Mouse (Mus musculus) bone marrow macrophage, adult 2 months (primary cell): ENCODE data around the gene Map1b. TPM values are rescaled to one million over a fixed set of nuclear protein-coding genes. Genes with fewer than 3 reads are reported as not detected.

Experiments used
- H3K27ac ChIP-seq: 2 replicates; pipeline ENCODE4 v1.5.1; 2012; ENCODE audit warnings: low read depth, low read length; ENCODE audit not compliant: insufficient read depth
- H3K4me1 ChIP-seq: 2 replicates; pipeline ENCODE4 v1.6.1; 2012; ENCODE audit warnings: low read length; ENCODE audit not compliant: control insufficient read depth, insufficient read depth
- H3K4me3 ChIP-seq: 2 replicates; pipeline ENCODE4 v1.5.1; 2012; ENCODE audit warnings: mild to moderate bottlenecking, low read length, moderate library complexity; ENCODE audit not compliant: insufficient read depth
- CTCF ChIP-seq: IDR thresholded peaks from 2 replicates; pipeline ENCODE4 v1.5.1; 2012; ENCODE audit warnings: low read depth, mild to moderate bottlenecking, low read length, moderate library complexity
- POLR2A ChIP-seq: IDR thresholded peaks from 2 replicates; pipeline ENCODE4 v1.6.1; 2012; ENCODE audit warnings: mild to moderate bottlenecking, low read depth, low read length, borderline replicate concordance
- polyA plus RNA-seq: library from polyadenylated mRNA; stranded (reverse); fragments of >200 nt; gene quantifications from 2 replicates; pipeline ENCODE4 v1.2.4, GENCODE M21; 2012; ENCODE audit not compliant: missing spikeins, insufficient read depth, insufficient read length

Gene Map1b
- polyA plus RNA-seq, 1 experiment, result 0.25 TPM

DNA sequence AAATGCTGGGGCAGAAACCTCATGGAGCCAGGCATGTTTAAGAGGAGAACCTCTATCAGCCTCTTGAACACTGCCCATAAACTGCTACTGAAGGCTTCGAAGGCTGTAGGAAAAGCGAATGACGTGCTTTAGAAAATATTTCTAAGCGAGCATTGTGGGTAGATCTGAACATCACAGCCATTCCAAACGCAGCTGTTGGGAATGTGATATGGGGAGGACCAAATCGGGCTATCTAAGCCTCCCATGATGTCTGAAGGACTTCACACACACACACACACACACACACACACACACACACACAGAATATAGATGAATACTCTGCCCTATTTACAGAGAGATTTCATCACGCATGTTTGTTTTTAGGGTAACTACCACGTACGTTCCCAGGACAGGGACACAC is 44.3 kb downstream of the Map1b start:
- no peak overlapping the region for H3K27ac ChIP-seq
- TF ChIP-seq CTCF (no peak), POLR2A (no peak)
- H3K4me3 ChIP-seq, result no peak overlapping the region
- H3K4me1 ChIP-seq, result no peaks in the 10 kb centered on the region

DNA sequence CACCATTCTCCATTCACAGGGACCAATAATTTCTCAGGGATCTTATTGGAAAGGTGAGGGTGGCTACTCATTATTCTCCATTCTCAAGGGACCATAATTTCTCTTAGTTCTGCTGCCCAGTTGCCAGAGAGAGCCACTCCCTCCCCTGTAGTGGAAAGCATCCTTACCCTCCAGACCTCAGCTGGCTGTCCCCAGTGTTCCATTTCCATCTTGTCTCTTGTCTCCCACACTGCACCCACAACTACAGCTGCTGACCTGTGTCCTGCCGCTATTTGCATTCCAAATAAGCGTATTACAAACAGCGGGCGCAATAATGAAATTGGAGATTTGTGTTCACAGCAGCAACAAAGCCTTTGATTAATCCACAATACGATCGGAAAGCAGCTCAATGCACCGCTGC is 46.3 kb downstream of the Map1b start:
- Histone ChIP-seq H3K27ac (no peak overlapping the region), H3K4me1 (no peaks in the 10 kb centered on the region)

GRCm38 (mm10) chr13:99468267-99468666 is 48.1 kb downstream of the Map1b start:
- TF ChIP-seq CTCF, result no peak
- TF ChIP-seq POLR2A, result no peak
- H3K27ac ChIP-seq, result no peak overlapping the region
- H3K4me3 ChIP-seq, result no peak overlapping the region
- H3K4me1 ChIP-seq, result no peaks in the 10 kb centered on the region

More for the DNA sequence above, 46.3 kb downstream of the Map1b start:
- TF ChIP-seq POLR2A (no peak), CTCF (no peak)
- H3K4me3 ChIP-seq, result no peak overlapping the region

GRCm38 (mm10) chr13:99466811-99467315 is 49.5 kb downstream of the Map1b start:
- H3K4me3 ChIP-seq, result no peak overlapping the region
- no peak overlapping the region for H3K27ac ChIP-seq
- no peak for TF ChIP-seq CTCF
- TF ChIP-seq POLR2A, result no peak
- no peaks in the 10 kb centered on the region for H3K4me1 ChIP-seq

- Histone ChIP-seq H3K4me3 (no peak overlapping the region), H3K27ac (no peak overlapping the region), H3K4me1 (no peaks in the 10 kb centered on the region)
- TF ChIP-seq POLR2A (no peak), CTCF (no peak)
Measured at GRCm38 (mm10) chr13:99466064-99466463, 50.3 kb downstream of the Map1b start.

DNA sequence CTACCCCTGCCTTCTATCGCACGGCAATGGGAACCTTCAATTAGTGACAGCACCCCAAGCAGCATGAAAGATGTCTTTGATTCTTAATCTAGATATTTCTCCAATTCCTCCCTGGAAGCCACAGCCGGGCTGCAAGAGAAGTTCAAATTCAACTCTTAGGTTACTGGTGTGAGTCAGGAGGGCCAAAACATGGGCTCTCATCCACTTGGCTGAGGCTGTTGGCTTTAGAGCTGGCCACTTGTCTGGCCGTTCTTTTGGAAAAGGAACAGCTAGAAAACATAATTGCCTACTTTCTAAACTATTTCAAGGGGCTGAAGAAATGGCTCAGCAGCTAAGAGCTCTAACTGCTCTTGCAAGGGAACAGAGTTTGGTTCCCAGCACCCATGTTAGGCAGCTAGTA is 51.8 kb downstream of the Map1b start:
- no peak overlapping the region for H3K27ac ChIP-seq
- no peak overlapping the region for H3K4me3 ChIP-seq
- TF ChIP-seq POLR2A (no peak), CTCF (no peak)
- no peaks in the 10 kb centered on the region for H3K4me1 ChIP-seq

DNA sequence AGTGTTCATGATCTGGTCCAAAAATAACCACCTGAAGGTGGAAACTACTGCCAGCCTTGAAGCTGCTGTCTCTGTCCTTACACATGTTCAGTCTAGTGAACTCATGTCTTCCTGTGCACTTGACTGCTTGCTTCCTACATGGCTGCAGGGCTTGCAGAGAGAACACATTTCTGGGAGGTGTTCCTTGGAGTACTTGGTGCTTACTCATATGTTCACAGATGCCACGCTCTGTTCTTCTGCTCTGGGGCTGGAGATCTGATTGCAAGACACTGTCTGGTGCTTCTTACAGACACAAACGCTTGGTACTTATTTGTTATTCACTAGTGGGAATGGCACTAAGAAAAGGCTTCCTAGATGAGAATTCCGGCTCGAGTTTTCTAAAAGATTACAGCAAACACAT is 54.5 kb downstream of the Map1b start:
- no peak overlapping the region for H3K27ac ChIP-seq
- H3K4me3 ChIP-seq, result no peak overlapping the region
- no peaks in the 10 kb centered on the region for H3K4me1 ChIP-seq
- TF ChIP-seq POLR2A (no peak), CTCF (no peak)

GRCm38 (mm10) chr13:99459612-99460011 is 56.7 kb downstream of the Map1b start:
- H3K27ac ChIP-seq, result no peak overlapping the region
- no peaks in the 10 kb centered on the region for H3K4me1 ChIP-seq
- TF ChIP-seq POLR2A (no peak), CTCF (no peak)
- H3K4me3 ChIP-seq, result no peak overlapping the region

- Histone ChIP-seq H3K27ac (no peak overlapping the region), H3K4me3 (no peak overlapping the region), H3K4me1 (no peaks in the 10 kb centered on the region)
- TF ChIP-seq POLR2A (no peak), CTCF (no peak)
Measured at GRCm38 (mm10) chr13:99458658-99459386, 57.5 kb downstream of the Map1b start.

DNA sequence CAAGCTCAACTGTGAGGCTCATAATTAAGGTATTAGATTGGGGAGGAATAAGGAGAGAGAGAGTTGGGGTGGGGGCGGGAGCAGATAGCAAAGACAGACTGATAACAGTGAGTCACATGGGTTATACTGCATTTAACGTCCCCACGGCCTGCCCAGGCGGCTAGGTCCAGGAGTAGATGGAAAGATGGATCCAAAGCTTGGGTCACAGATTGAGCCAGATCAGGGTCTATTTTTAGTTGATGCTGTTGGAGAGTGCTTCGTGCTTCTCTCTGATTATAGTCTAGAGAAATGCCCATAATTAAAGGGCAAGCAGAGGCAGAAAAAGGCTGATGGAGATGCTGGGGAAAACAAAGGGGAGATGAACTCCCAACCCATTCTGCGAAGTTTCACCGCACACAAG is 61.4 kb downstream of the Map1b start:
- no peak for TF ChIP-seq POLR2A
- TF ChIP-seq CTCF, result no peak
- Histone ChIP-seq H3K4me3 (no peak overlapping the region), H3K27ac (no peak overlapping the region), H3K4me1 (no peaks in the 10 kb centered on the region)

GRCm38 (mm10) chr13:99452444-99452843 is 63.9 kb downstream of the Map1b start:
- H3K27ac ChIP-seq, result no peak overlapping the region
- TF ChIP-seq POLR2A, result no peak
- TF ChIP-seq CTCF, result no peak
- no peaks in the 10 kb centered on the region for H3K4me1 ChIP-seq
- H3K4me3 ChIP-seq, result no peak overlapping the region
